Mouse (Mus musculus): ENCODE measurements at regions not wholly inside any gene's neighbourhood (a gene's known extent, or its start where the extent isn't known, plus 50 kb on each side); places are given as distances from the start of the nearest gene placed in this dataset.
A peak's percentile ranks its signal among the peaks of the same experiment; 100 is the strongest.

GRCm38 (mm10) chr8:6227901-6228300, 1122.8 kb upstream of the Slc10a2 start:
- no peak for DNase-seq (ENCODE audit: low spot score in 2 of 2)

GRCm38 (mm10) chr8:6225194-6225593, 1120.0 kb upstream of the Slc10a2 start:
- DNase-seq (ENCODE audit: low spot score in 2 of 2), result no peak

- no peak for DNase-seq (ENCODE audit: low spot score in 2 of 2)
Observed at GRCm38 (mm10) chr8:6207617-6208349, 1102.6 kb upstream of the Slc10a2 start.

GRCm38 (mm10) chr8:6204051-6204745, 1099.0 kb upstream of the Slc10a2 start:
- no peak for DNase-seq (ENCODE audit: low spot score in 2 of 2)

- no peak for DNase-seq (ENCODE audit: low spot score in 2 of 2)
Observed at GRCm38 (mm10) chr8:6191431-6191830, 1086.3 kb upstream of the Slc10a2 start.

- no peak for DNase-seq (ENCODE audit: low spot score in 2 of 2)
Observed at GRCm38 (mm10) chr8:6188422-6188821, 1083.3 kb upstream of the Slc10a2 start.

GRCm38 (mm10) chr8:6186561-6186960, 1081.4 kb upstream of the Slc10a2 start:
- DNase-seq (ENCODE audit: low spot score in 2 of 2), result no peak

GRCm38 (mm10) chr8:6179602-6180001, 1074.5 kb upstream of the Slc10a2 start:
- DNase-seq (ENCODE audit: low spot score in 2 of 2), result no peak

GRCm38 (mm10) chr8:6166433-6166832, 1061.3 kb upstream of the Slc10a2 start:
- DNase-seq (ENCODE audit: low spot score in 2 of 2), result no peak

- no peak for DNase-seq (ENCODE audit: low spot score in 2 of 2)
Observed at GRCm38 (mm10) chr8:6165230-6165629, 1060.1 kb upstream of the Slc10a2 start.

GRCm38 (mm10) chr8:6164758-6165157, 1059.6 kb upstream of the Slc10a2 start:
- DNase-seq (ENCODE audit: low spot score in 2 of 2), result no peak

GRCm38 (mm10) chr8:6144588-6144987, 1039.4 kb upstream of the Slc10a2 start:
- DNase-seq (ENCODE audit: low spot score in 2 of 2), result no peak

GRCm38 (mm10) chr8:6140090-6140489, 1034.9 kb upstream of the Slc10a2 start:
- DNase-seq (ENCODE audit: low spot score in 2 of 2), result no peak

- no peak for DNase-seq (ENCODE audit: low spot score in 2 of 2)
Observed at GRCm38 (mm10) chr8:6139171-6139570, 1034.0 kb upstream of the Slc10a2 start.

- DNase-seq (ENCODE audit: low spot score in 2 of 2), result no peak
Observed at GRCm38 (mm10) chr8:6132243-6132751, 1027.1 kb upstream of the Slc10a2 start.

GRCm38 (mm10) chr8:6125265-6125664, 1020.1 kb upstream of the Slc10a2 start:
- no peak for DNase-seq (ENCODE audit: low spot score in 2 of 2)

- DNase-seq (ENCODE audit: low spot score in 2 of 2), result no peak
Observed at GRCm38 (mm10) chr8:6119506-6119905, 1014.4 kb upstream of the Slc10a2 start.

- DNase-seq (ENCODE audit: low spot score in 2 of 2), result no peak
Observed at GRCm38 (mm10) chr8:6111351-6111750, 1006.2 kb upstream of the Slc10a2 start.

GRCm38 (mm10) chr8:6090028-6090427, 984.9 kb upstream of the Slc10a2 start:
- no peak for DNase-seq (ENCODE audit: low spot score in 2 of 2)

- DNase-seq (ENCODE audit: low spot score in 2 of 2), result peak; percentile 18 to 45
Observed at GRCm38 (mm10) chr8:6043939-6044577, 938.9 kb upstream of the Slc10a2 start.

- no peak for DNase-seq (ENCODE audit: low spot score in 2 of 2)
Observed at GRCm38 (mm10) chr8:6012206-6012605, 907.1 kb upstream of the Slc10a2 start.

GRCm38 (mm10) chr8:6011182-6011581, 906.0 kb upstream of the Slc10a2 start:
- DNase-seq (ENCODE audit: low spot score in 2 of 2), result no peak

- DNase-seq (ENCODE audit: low spot score in 2 of 2), result no peak
Observed at GRCm38 (mm10) chr8:6010712-6011111, 905.6 kb upstream of the Slc10a2 start.

All from urinary bladder, adult 18-20 months (tissue).